Mouse (Mus musculus) urinary bladder, adult 2 months (tissue): ENCODE measurements at regions not wholly inside any gene's neighbourhood (a gene's known extent, or its start where the extent isn't known, plus 50 kb on each side); places are given as distances from the start of the nearest gene placed in this dataset.

ENCODE experiments used
- DNase-seq: peaks from one replicate; pipeline ENCODE4 v3.0.0; 2022; ENCODE audit warnings: low spot score

DNA sequence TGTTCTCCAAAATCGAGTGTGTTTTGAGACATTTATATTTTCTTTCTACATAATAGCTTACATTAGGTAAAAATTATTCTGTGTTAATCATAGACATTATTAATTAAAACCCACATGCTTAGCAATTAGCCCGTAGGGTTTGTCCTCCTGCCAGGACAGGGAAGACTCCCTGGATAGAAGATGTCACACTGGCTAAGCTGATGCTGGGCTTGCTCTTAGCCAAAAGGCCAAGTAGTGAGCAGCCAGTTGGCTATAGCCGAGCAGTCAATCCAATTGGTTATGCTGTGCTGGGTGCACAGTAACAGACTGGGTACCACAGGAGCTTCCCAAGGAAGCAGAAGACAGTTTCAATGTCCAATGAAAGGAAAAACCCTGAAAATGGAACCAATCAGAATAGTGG, 166.0 kb upstream of the Rnf219 start:
- no peak for DNase-seq

DNA sequence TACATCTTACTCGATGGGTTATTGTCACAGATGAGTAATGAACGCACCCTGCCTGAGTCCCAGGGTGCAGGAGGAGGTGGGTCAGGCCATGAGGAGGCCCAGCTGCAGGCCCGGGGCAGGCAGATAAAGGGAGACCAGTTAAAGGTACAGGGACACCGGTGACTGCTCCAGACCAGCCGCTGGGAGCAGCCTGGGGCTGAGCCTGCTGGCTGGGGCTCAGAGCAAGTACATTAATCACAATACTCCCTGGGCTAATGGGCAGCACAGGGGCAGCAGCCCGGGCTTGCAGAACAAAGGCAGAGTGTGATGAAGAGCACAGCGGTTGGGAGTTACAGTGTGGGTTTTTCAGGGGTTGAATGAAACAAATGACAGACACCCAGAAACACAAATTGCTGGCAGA, 154.4 kb upstream of the Rnf219 start:
- DNase-seq = no peak

DNA sequence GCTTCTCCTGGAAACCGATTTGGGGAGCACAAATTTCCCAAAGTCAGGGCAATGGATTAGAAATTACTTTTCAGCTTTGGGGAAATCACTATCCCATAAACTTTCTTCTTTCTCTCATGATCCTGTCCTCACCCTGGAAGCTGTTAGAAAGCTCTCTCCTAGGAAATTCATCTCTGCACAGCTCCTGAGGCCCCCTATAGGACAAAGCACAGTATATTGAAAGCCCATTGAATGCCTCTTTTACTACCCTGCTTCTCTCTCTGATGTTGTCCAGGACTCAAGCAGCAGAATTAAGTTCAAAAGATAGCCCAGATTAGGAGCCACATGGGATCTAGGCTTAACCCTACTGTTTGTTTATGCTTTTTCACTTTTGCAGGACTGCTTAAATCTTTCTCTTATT, 139.3 kb upstream of the Rnf219 start:
- DNase-seq = no peak

DNA sequence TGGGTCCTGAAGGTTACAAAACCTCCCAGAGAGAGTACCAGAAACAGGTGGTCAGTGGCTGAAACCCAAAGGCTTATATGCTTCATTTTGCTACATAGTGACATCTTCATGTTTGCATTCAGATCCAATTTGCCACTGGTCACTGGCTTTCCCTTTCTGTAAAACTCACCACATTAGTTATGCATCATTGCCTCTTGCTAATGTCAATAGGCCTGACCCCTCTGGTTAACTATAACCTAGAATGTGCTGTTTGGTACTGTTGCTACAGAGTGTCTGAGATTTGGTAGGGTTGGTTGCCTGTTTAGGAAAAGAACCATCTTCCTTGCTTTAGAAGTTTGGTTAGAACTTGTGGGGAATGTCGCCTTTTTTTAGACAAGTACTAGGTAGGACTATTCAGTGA, 136.3 kb upstream of the Rnf219 start:
- DNase-seq = no peak

DNA sequence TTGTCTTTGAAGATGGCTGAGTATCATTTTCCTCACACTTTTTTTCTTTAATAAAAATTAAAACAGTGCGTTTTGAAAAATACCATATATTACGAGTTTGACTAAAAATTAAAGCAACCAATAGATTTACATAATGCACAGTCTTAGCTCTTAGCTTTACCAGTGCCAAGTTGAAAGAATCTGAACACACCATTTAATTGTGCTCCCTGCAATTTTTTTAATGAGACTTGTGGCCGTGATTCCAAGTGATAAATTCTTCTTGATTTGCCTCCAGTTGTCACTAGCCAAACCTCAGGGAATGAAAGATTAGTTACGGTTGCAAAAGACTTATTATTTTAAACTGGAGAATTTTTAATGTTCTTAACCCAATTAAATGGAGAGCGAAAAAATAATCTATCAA, 127.5 kb upstream of the Rnf219 start:
- no peak for DNase-seq

DNA sequence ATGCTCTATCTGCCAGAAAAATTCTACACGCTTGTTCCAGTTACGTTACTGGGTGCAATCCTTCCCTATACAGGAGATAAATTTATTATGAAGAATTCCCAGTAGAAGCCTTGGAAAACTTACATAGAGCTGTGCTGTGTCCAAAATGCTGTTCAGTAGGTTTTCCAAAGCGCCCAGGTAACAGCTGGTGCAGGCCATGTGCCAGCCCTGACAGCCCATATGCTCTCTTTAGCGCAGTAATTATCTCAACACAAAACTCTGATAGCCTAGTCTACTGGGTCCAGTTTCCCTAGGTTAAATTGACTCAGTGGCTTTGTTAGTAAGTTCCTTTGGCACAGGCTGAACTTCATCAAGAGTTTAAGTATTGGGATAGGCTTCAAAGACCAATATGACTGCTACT, 122.2 kb upstream of the Rnf219 start:
- no peak for DNase-seq

DNA sequence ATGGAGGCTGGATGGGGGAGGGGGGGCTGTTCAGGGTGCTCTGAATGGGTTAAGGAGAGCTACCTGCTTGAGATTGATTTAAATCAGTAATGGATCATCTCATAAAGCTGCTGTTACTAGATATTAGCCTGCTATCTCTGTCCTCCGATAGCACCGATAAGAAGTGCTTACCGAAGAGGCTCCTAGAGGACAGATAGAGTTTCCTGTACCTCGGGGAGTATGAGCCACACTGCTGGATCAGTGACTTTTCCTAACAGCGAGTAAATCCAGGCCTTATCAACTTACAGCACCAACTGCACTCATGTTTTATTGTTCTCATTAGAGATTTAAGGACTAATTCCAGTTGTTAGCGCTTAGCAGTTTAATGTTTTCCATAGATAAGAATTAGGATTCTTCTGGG, 120.3 kb upstream of the Rnf219 start:
- DNase-seq = no peak

DNA sequence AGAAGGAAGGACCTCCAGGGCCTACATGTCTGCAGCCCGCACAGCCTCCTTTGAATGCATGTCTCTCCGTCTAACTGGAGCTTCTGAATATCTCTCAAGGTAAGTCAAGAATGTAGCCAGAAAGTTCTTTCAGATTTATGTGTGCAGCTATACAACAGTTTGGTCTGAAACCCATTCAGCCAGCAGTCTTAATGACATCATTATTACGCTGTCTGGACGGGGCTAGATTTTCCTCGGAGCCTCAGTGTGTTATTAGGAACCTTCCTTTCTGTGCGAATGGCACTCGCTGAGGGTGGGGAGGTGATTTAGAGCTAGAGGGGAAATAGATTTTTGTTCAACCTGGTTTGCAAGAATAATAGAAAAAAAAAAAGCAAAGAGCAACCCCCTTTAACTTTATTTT, 116.9 kb upstream of the Rnf219 start:
- no peak for DNase-seq

DNA sequence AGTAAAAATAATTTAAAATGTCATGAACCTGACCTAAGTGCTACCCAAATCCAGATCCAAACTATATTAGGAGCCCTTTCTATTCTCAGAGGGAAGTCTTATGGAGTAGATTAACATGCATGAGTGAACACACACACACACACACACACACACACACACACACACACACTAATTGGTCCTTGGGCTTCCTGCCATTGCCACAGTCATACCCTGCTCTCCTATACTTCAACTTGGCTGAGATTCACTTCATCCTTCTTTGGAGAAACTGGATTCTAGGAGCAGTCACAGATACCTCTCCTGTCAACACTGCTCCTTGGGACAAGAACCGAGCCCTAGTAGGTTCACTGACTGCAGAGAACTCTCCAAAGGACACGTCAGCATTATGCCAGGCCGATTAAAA, 89.0 kb upstream of the Rnf219 start:
- DNase-seq = no peak

DNA sequence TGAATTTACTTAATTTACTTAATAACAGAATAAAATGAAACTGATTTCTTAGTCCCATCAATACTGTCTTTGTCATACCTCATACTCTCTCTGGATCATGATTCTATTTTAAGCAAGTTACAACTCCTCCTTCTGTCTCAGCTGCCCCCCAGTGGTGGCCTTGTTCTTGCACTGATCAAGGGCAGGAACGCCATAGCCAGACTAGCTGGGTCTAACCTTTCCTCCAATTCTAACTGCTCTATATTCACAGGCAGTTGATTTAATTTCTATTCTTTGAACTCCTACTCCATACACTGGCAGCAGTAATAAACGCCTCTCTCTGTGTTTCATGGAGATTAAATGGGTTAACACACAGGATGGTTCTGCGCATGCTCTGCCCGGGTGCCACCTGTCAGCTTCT, 87.9 kb upstream of the Rnf219 start:
- DNase-seq = no peak

DNA sequence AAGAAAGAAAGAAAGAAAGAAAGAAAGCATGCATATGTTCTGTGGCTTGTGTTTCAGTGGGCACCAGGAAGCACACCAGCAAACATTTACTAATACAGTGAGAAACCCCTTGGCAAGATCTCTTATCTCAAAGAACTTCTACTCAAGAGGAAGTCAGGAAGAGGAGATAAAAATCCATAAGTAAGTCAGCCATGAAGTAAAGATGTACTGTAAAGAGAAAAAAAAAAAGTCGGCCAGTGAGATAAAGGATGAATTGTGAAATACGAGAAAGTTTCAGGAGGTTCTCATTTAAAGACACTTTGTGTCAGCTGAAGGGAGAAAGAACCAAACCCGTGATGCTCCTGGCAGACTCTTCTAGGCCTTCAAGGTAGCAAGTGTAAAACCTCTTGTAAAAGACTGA, 72.4 kb upstream of the Rnf219 start:
- no peak for DNase-seq
